Mouse (Mus musculus): Measurements from ENCODE around the gene Cdc42ep3. TPM values are rescaled to one million over a fixed set of nuclear protein-coding genes. Genes with fewer than 3 reads are reported as not detected.
A peak's percentile ranks its signal among the peaks of the same experiment; 100 is the strongest.

The Cdc42ep3 gene
- polyA plus RNA-seq (2012; fragmentation: generic; extraction: Trizol): 32.5 TPM
- long read RNA-seq, experiment 1, transcript Cdc42ep3-201 (2 exons, 2,265 nt): major isoform, 85 of 101 reads
- long read RNA-seq, experiment 1, partial matches to known transcripts: 0 of 101 reads
- long read RNA-seq, experiment 1, other reads (novel, unspliced or antisense): 16 of 101 reads
- long read RNA-seq, experiment 2, transcript Cdc42ep3-201 (2 exons, 2,265 nt): major isoform, 156 of 161 reads
- long read RNA-seq, experiment 2, partial matches to known transcripts: 0 of 161 reads
- long read RNA-seq, experiment 2, other reads (novel, unspliced or antisense): 5 of 161 reads

GRCm38 (mm10) chr17:79354444-79355270 lies at the start of gene Cdc42ep3:
Gene Cdc42ep3 (minus strand): TSS chr17:79355091.
- H3K4me3 ChIP-seq (ENCODE audit: insufficient read depth, poor library complexity, severe bottlenecking): peak within 1 kb of the TSS; percentile 68
- peak within 1 kb of the TSS; percentile 85 for H3ac ChIP-seq (ENCODE audit: control insufficient read depth, insufficient read length, low read depth)
- H3K79me2 ChIP-seq (ENCODE audit: control insufficient read depth, insufficient read depth): peaks cover 48% of the 10 kb centered on the region
- H3K27me3 ChIP-seq (ENCODE audit: control insufficient read depth, insufficient read depth, insufficient read length): no peaks in the 10 kb centered on the region
- H3K36me3 ChIP-seq (ENCODE audit: control insufficient read depth, insufficient read depth): peaks cover 6% of the 10 kb centered on the region
- peaks cover 40% of the 10 kb centered on the region for H3K79me3 ChIP-seq (ENCODE audit: low read depth)
- TF ChIP-seq CTCF (IDR thresholded peaks at IDR 0.05; ENCODE audit: control insufficient read depth, insufficient read depth, insufficient read length) (no peak), FOSL1 (IDR thresholded peaks at IDR 0.05; ENCODE audit: insufficient read depth, low read length, poor library complexity, severe bottlenecking) (no peak), MYOD1 (IDR thresholded peaks at IDR 0.05; ENCODE audit: control insufficient read depth, insufficient read length, low read depth) (no peak), MAX (IDR thresholded peaks at IDR 0.05) (no peak), USF1 (IDR thresholded peaks at IDR 0.05; ENCODE audit: low read depth) (no peak), CEBPB (IDR thresholded peaks at IDR 0.05; ENCODE audit: low read depth) (no peak), MYOG (IDR thresholded peaks at IDR 0.05; ENCODE audit: control insufficient read depth, extremely low read depth, insufficient read length) (no peak)

- no peaks in the 10 kb centered on the region for H3K79me2 ChIP-seq (ENCODE audit: control insufficient read depth, insufficient read depth)
- H3K79me3 ChIP-seq (ENCODE audit: low read depth): no peaks in the 10 kb centered on the region
- H3K4me3 ChIP-seq (ENCODE audit: insufficient read depth, poor library complexity, severe bottlenecking): no peak overlapping the region
- no peaks in the 10 kb centered on the region for H3K36me3 ChIP-seq (ENCODE audit: control insufficient read depth, insufficient read depth)
- no peaks in the 10 kb centered on the region for H3K27me3 ChIP-seq (ENCODE audit: control insufficient read depth, insufficient read depth, insufficient read length)
- H3ac ChIP-seq (ENCODE audit: control insufficient read depth, insufficient read length, low read depth): no peak overlapping the region
- TF ChIP-seq MAX (IDR thresholded peaks at IDR 0.05): no peak
- no peak for TF ChIP-seq USF1 (IDR thresholded peaks at IDR 0.05; ENCODE audit: low read depth)
- no peak for TF ChIP-seq FOSL1 (IDR thresholded peaks at IDR 0.05; ENCODE audit: insufficient read depth, low read length, poor library complexity, severe bottlenecking)
- TF ChIP-seq MYOG (IDR thresholded peaks at IDR 0.05; ENCODE audit: control insufficient read depth, extremely low read depth, insufficient read length): no peak
These were observed 45.5 kb upstream of the Cdc42ep3 start for GRCm38 (mm10) chr17:79400356-79400755.

GRCm38 (mm10) chr17:79398416-79398815 lies 43.5 kb upstream of the Cdc42ep3 start:
- H3K36me3 ChIP-seq (ENCODE audit: control insufficient read depth, insufficient read depth): no peaks in the 10 kb centered on the region
- no peaks in the 10 kb centered on the region for H3K79me2 ChIP-seq (ENCODE audit: control insufficient read depth, insufficient read depth)
- TF ChIP-seq MAX (IDR thresholded peaks at IDR 0.05) (no peak), CTCF (IDR thresholded peaks at IDR 0.05; ENCODE audit: control insufficient read depth, insufficient read depth, insufficient read length) (no peak), USF1 (IDR thresholded peaks at IDR 0.05; ENCODE audit: low read depth) (no peak), FOSL1 (IDR thresholded peaks at IDR 0.05; ENCODE audit: insufficient read depth, low read length, poor library complexity, severe bottlenecking) (no peak), MYOG (IDR thresholded peaks at IDR 0.05; ENCODE audit: control insufficient read depth, extremely low read depth, insufficient read length) (no peak), MYOD1 (IDR thresholded peaks at IDR 0.05; ENCODE audit: control insufficient read depth, insufficient read length, low read depth) (no peak), CEBPB (IDR thresholded peaks at IDR 0.05; ENCODE audit: low read depth) (no peak)
- H3K4me3 ChIP-seq (ENCODE audit: insufficient read depth, poor library complexity, severe bottlenecking): no peak overlapping the region
- H3ac ChIP-seq (ENCODE audit: control insufficient read depth, insufficient read length, low read depth): no peak overlapping the region
- no peaks in the 10 kb centered on the region for H3K79me3 ChIP-seq (ENCODE audit: low read depth)
- H3K27me3 ChIP-seq (ENCODE audit: control insufficient read depth, insufficient read depth, insufficient read length): no peaks in the 10 kb centered on the region

GRCm38 (mm10) chr17:79394799-79395198 lies 39.9 kb upstream of the Cdc42ep3 start:
- H3K27me3 ChIP-seq (ENCODE audit: control insufficient read depth, insufficient read depth, insufficient read length): no peaks in the 10 kb centered on the region
- TF ChIP-seq MYOG (IDR thresholded peaks at IDR 0.05; ENCODE audit: control insufficient read depth, extremely low read depth, insufficient read length) (no peak), CTCF (IDR thresholded peaks at IDR 0.05; ENCODE audit: control insufficient read depth, insufficient read depth, insufficient read length) (no peak), MAX (IDR thresholded peaks at IDR 0.05) (no peak), FOSL1 (IDR thresholded peaks at IDR 0.05; ENCODE audit: insufficient read depth, low read length, poor library complexity, severe bottlenecking) (no peak), USF1 (IDR thresholded peaks at IDR 0.05; ENCODE audit: low read depth) (no peak), MYOD1 (IDR thresholded peaks at IDR 0.05; ENCODE audit: control insufficient read depth, insufficient read length, low read depth) (no peak), CEBPB (IDR thresholded peaks at IDR 0.05; ENCODE audit: low read depth) (no peak)
- no peaks in the 10 kb centered on the region for H3K79me3 ChIP-seq (ENCODE audit: low read depth)
- no peaks in the 10 kb centered on the region for H3K79me2 ChIP-seq (ENCODE audit: control insufficient read depth, insufficient read depth)
- no peak overlapping the region for H3K4me3 ChIP-seq (ENCODE audit: insufficient read depth, poor library complexity, severe bottlenecking)
- H3K36me3 ChIP-seq (ENCODE audit: control insufficient read depth, insufficient read depth): no peaks in the 10 kb centered on the region
- no peak overlapping the region for H3ac ChIP-seq (ENCODE audit: control insufficient read depth, insufficient read length, low read depth)

- Histone ChIP-seq H3K36me3 (ENCODE audit: control insufficient read depth, insufficient read depth) (no peaks in the 10 kb centered on the region), H3K27me3 (ENCODE audit: control insufficient read depth, insufficient read depth, insufficient read length) (no peaks in the 10 kb centered on the region)
These were observed 39.0 kb upstream of the Cdc42ep3 start for GRCm38 (mm10) chr17:79393886-79394285.

More at GRCm38 (mm10) chr17:79393886-79394285, 39.0 kb upstream of the Cdc42ep3 start:
- no peaks in the 10 kb centered on the region for H3K79me2 ChIP-seq (ENCODE audit: control insufficient read depth, insufficient read depth)
- H3ac ChIP-seq (ENCODE audit: control insufficient read depth, insufficient read length, low read depth): no peak overlapping the region
- no peaks in the 10 kb centered on the region for H3K79me3 ChIP-seq (ENCODE audit: low read depth)
- TF ChIP-seq MAX (IDR thresholded peaks at IDR 0.05) (no peak), MYOD1 (IDR thresholded peaks at IDR 0.05; ENCODE audit: control insufficient read depth, insufficient read length, low read depth) (no peak), MYOG (IDR thresholded peaks at IDR 0.05; ENCODE audit: control insufficient read depth, extremely low read depth, insufficient read length) (no peak), USF1 (IDR thresholded peaks at IDR 0.05; ENCODE audit: low read depth) (no peak), CEBPB (IDR thresholded peaks at IDR 0.05; ENCODE audit: low read depth) (no peak), FOSL1 (IDR thresholded peaks at IDR 0.05; ENCODE audit: insufficient read depth, low read length, poor library complexity, severe bottlenecking) (no peak), CTCF (IDR thresholded peaks at IDR 0.05; ENCODE audit: control insufficient read depth, insufficient read depth, insufficient read length) (no peak)
- no peak overlapping the region for H3K4me3 ChIP-seq (ENCODE audit: insufficient read depth, poor library complexity, severe bottlenecking)
